Mouse (Mus musculus): ENCODE data around the gene Ap1s1.

The Ap1s1 gene

DNA sequence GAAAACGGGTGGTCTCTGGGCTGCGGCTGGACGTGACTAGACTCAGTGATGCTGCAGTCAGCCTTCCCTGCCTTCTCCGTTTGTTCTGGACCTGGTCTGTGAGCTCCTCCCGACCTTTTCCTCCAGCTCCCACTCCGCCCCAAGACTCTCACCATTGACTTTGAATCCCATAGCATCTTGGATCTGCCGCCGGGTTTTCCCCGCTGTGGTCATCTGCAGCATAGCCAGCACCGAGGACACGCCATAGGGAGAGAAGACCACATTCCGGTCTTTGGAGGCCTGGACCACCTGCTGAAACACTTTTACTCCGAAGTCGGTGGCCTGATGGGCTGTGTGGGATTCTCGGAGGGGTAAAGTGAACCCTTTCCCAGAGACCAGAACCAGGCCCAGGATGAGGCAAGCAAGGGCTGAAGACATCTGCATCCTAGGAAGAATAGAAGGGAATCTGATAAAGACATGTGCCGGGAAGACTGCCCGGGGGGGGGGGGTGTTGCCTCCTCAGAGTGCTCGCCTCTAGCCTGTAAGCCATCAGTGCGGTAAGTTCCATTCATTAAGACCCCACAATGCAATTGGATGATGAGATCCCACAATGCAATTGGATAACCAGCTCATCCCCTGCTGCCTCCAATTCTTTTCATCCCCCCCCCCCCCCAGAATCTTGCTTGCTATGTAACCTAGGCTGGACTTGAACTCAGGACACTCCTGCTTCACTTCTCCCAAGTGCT is 25.1 kb upstream of the Ap1s1 start:
- in situ Hi-C loops (cut with MboI; ENCODE audit: low pct_unique_long_range_greater_than_20kb in 1 of 2, low sequenced_read_pairs in 2 of 2, unreplicated experiment in 1 of 2): no loop called here

- in situ Hi-C loops (cut with MboI; ENCODE audit: low pct_unique_long_range_greater_than_20kb in 1 of 2, low sequenced_read_pairs in 2 of 2, unreplicated experiment in 1 of 2): no loop called here
These were observed 22.8 kb upstream of the Ap1s1 start for GRCm38 (mm10) chr5:137068711-137069110.

DNA sequence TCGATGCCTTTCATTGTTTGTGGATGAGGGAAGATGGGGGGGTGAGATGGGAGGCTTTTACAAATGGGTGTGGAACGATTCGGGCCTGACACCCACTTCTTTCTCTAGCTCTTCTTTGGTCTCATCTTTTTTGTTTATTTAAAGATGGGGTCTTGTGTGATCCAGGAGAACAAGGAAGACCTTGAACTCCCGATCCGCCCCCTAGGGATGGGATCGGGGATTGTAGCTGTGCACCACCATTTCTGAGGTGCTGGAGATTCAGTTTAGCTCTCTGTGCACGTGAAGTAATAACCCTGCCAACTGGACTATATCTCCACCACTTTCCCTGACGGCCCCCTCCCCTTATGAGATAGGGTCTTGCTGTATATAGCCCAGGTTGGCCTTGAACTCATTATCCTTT is 20.0 kb upstream of the Ap1s1 start:
- in situ Hi-C loops (cut with MboI; ENCODE audit: low pct_unique_long_range_greater_than_20kb in 1 of 2, low sequenced_read_pairs in 2 of 2, unreplicated experiment in 1 of 2): no loop called here

DNA sequence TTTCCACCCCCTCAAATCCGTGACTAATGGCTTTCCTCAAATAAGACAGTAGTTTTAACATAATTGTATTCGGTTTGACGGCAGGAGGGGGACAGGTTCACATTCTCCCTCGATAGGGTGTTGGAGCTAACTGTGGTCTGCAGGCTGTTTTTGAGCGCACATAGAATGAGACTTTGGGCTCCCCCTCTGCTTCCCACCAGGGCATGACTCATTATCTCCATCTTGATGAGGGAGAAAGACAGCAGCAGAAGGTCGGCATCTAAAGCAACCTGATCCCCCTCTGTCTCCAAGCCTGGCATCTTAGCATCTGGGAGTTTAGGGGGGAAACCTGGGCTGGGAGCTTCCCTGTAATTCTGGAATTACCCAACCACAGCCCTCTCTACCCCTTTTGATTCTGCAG is 19.5 kb upstream of the Ap1s1 start:
- in situ Hi-C loops (cut with MboI; ENCODE audit: low pct_unique_long_range_greater_than_20kb in 1 of 2, low sequenced_read_pairs in 2 of 2, unreplicated experiment in 1 of 2): no loop called here

DNA sequence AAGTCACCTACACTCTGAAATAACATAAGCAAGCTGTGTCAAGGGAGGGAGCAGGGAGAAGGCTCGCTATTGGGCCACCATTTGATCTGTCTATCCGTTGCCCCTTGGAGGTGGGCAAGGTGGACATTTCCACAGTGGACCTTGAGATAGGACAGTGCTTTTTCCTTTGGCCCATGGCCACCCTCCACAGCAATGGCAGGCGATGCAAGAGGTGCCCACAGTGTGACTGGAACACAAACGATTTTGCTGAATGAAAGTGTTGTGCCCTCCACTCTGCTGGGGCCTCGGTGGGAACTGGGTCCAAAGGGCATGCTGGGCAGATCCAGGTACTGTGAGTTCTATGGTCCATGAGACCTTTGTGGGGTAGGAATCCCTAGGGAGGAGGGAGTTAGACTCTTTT is 16.7 kb upstream of the Ap1s1 start:
- in situ Hi-C loops (cut with MboI; ENCODE audit: low pct_unique_long_range_greater_than_20kb in 1 of 2, low sequenced_read_pairs in 2 of 2, unreplicated experiment in 1 of 2): no loop called here

GRCm38 (mm10) chr5:137061809-137062481 is 16.0 kb upstream of the Ap1s1 start:
- in situ Hi-C loops (cut with MboI; ENCODE audit: low pct_unique_long_range_greater_than_20kb in 1 of 2, low sequenced_read_pairs in 2 of 2, unreplicated experiment in 1 of 2): no loop called here

- in situ Hi-C loops (cut with MboI; ENCODE audit: low pct_unique_long_range_greater_than_20kb in 1 of 2, low sequenced_read_pairs in 2 of 2, unreplicated experiment in 1 of 2): no loop called here
These were observed 8.9 kb upstream of the Ap1s1 start for GRCm38 (mm10) chr5:137054873-137055272.

- in situ Hi-C loops (cut with MboI; ENCODE audit: low pct_unique_long_range_greater_than_20kb in 1 of 2, low sequenced_read_pairs in 2 of 2, unreplicated experiment in 1 of 2): no loop called here
These were observed 8.4 kb upstream of the Ap1s1 start for GRCm38 (mm10) chr5:137054299-137054698.

GRCm38 (mm10) chr5:137051914-137052505 is 6.1 kb upstream of the Ap1s1 start:
- in situ Hi-C loops (cut with MboI; ENCODE audit: low pct_unique_long_range_greater_than_20kb in 1 of 2, low sequenced_read_pairs in 2 of 2, unreplicated experiment in 1 of 2): no loop called here

GRCm38 (mm10) chr5:137051125-137051524 is 5.2 kb upstream of the Ap1s1 start:
- in situ Hi-C loops (cut with MboI; ENCODE audit: low pct_unique_long_range_greater_than_20kb in 1 of 2, low sequenced_read_pairs in 2 of 2, unreplicated experiment in 1 of 2): no loop called here

- in situ Hi-C loops (cut with MboI; ENCODE audit: low pct_unique_long_range_greater_than_20kb in 1 of 2, low sequenced_read_pairs in 2 of 2, unreplicated experiment in 1 of 2): no loop called here
These were observed 1.1 kb upstream of the Ap1s1 start for GRCm38 (mm10) chr5:137046991-137047390.

DNA sequence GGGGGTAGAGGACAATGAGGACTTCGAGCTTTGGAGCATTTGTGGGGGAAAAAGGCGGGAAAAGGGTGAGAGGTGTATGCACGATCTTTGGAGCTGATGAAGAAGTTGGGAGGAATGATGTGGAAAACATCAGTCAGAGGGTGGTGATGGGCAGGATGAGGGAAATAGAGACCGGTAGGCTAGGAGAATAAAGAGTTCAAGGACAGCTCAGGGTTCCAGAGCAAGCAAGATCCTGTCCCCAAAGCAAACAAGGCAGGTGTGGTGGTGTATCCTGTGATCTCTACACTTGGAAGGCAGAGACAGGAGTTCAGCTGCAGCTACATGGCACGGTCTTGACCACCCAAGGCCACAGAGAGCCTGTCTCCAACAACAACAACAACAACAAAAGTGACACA is 386 bp upstream of the Ap1s1 start:
- in situ Hi-C loops (cut with MboI; ENCODE audit: low pct_unique_long_range_greater_than_20kb in 1 of 2, low sequenced_read_pairs in 2 of 2, unreplicated experiment in 1 of 2): no loop called here

GRCm38 (mm10) chr5:137043997-137044396 is 1.9 kb downstream of the Ap1s1 start:
- in situ Hi-C loops (cut with MboI; ENCODE audit: low pct_unique_long_range_greater_than_20kb in 1 of 2, low sequenced_read_pairs in 2 of 2, unreplicated experiment in 1 of 2): no loop called here

GRCm38 (mm10) chr5:137041442-137041841 is 4.5 kb downstream of the Ap1s1 start:
- in situ Hi-C loops (cut with MboI; ENCODE audit: low pct_unique_long_range_greater_than_20kb in 1 of 2, low sequenced_read_pairs in 2 of 2, unreplicated experiment in 1 of 2): no loop called here

- in situ Hi-C loops (cut with MboI; ENCODE audit: low pct_unique_long_range_greater_than_20kb in 1 of 2, low sequenced_read_pairs in 2 of 2, unreplicated experiment in 1 of 2): no loop called here
These were observed 6.5 kb downstream of the Ap1s1 start for GRCm38 (mm10) chr5:137039453-137039852.

GRCm38 (mm10) chr5:137036211-137036610 is 9.7 kb downstream of the Ap1s1 start:
- in situ Hi-C loops (cut with MboI; ENCODE audit: low pct_unique_long_range_greater_than_20kb in 1 of 2, low sequenced_read_pairs in 2 of 2, unreplicated experiment in 1 of 2): no loop called here

DNA sequence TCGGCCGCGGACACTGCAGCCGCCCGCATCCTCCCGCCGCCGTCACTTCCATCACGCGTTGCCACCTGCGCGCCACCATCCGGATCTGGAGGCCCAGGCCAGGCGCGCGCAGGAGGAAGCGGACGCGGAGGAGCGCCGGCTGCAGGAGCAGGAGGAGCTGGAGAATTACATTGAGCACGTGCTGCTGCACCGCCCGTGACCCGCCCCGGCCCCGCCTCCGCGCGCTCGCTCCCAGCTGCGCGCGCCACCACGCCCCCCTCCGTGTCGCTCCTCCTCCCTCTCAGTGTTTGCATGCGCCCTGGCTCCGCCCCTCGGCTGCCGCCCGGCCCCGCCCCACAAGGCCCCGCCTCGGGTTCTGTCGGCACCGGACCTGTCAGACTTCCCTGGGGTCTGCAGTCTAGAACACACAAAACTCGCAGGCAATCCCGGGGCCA is 13.3 kb downstream of the Ap1s1 start:
- in situ Hi-C loops (cut with MboI; ENCODE audit: low pct_unique_long_range_greater_than_20kb in 1 of 2, low sequenced_read_pairs in 2 of 2, unreplicated experiment in 1 of 2): no loop called here

DNA sequence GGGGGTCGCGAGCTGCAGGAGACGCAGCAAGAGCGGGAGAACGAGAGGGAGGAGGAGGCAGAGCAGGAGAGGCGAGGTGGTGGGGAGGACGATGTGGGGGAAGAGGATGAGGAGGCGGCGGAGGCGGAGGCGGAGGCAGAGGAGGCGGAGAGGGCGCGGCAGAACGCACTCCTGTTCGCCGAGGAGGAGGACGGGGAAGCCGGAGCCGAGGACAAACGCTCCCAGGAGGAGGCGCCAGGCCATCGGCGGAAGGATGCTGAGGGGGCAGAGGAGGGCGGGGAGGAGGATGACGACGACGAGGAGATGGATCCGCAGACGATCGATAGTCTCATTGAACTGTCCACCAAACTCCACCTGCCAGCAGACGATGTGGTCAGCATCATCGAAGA is 13.9 kb downstream of the Ap1s1 start:
- in situ Hi-C loops (cut with MboI; ENCODE audit: low pct_unique_long_range_greater_than_20kb in 1 of 2, low sequenced_read_pairs in 2 of 2, unreplicated experiment in 1 of 2): no loop called here

- in situ Hi-C loops (cut with MboI; ENCODE audit: low pct_unique_long_range_greater_than_20kb in 1 of 2, low sequenced_read_pairs in 2 of 2, unreplicated experiment in 1 of 2): no loop called here
These were observed 14.6 kb downstream of the Ap1s1 start for GRCm38 (mm10) chr5:137031076-137032032.
